Comparison of ENCODE assay signal across 8 mouse cellular contexts in genomic region chr8:71633981-71634667, GRCm38 (mm10). TPM values are rescaled to one million over a fixed set of nuclear protein-coding genes. Genes with fewer than 3 reads are reported as not detected.
DNase-seq lines count a peak whose midpoint lies in the region; ATAC-seq and TF ChIP-seq lines count a peak whose summit lies in the region.

No protein-coding gene starts in this region.

- H3K4me1 ChIP-seq in heart, embryonic 15.5 days (replicated peaks): peaks cover 14% of the 10 kb centered on the region
- peaks cover 12% of the 10 kb centered on the region; the same call in 1 of the 2 replicates for H3K4me1 ChIP-seq in kidney, postnatal 0 days (replicated peaks; ENCODE audit: insufficient read depth, low read length)
- peaks cover 3% of the 10 kb centered on the region; the same call in 1 of the 2 replicates for H3K4me1 ChIP-seq in stomach, embryonic 14.5 days (ENCODE audit: control insufficient read depth, insufficient read depth, low read length)

- no peaks in the 10 kb centered on the region for H3K36me3 ChIP-seq in heart, embryonic 15.5 days
- no peaks in the 10 kb centered on the region for H3K36me3 ChIP-seq in kidney, postnatal 0 days (ENCODE audit: insufficient read depth, low read length)
- no peaks in the 10 kb centered on the region for H3K36me3 ChIP-seq in stomach, embryonic 14.5 days (ENCODE audit: control insufficient read depth, insufficient read depth, low read length)

- peak overlapping the region; percentile 48 for H3K4me2 ChIP-seq in heart, embryonic 15.5 days
- peak overlapping the region; percentile 31 for H3K4me2 ChIP-seq in kidney, postnatal 0 days (ENCODE audit: low read length)
- H3K4me2 ChIP-seq in stomach, embryonic 14.5 days (replicated peaks; ENCODE audit: low read depth, low read length): peak overlapping the region; percentile 33

- peak; percentile 58 for DNase-seq in left cerebral cortex, postnatal 4 days
- DNase-seq in left cerebral cortex, adult 18-20 months (ENCODE audit: low spot score in 2 of 2): no peak
- DNase-seq in cerebellum, postnatal 25 days: peak; percentile 45 to 58
- peak; percentile 61 for DNase-seq in kidney, postnatal 0 days (ENCODE audit: low spot score)
- DNase-seq in lung, postnatal 4 days: peak; percentile 54 to 69
- DNase-seq in layer of hippocampus, postnatal 25 days (ENCODE audit: extremely low spot score in 1 of 2, low spot score in 1 of 2): no peak

- no peak overlapping the region for H3K9ac ChIP-seq in heart, embryonic 15.5 days
- no peak overlapping the region for H3K9ac ChIP-seq in kidney, postnatal 0 days (ENCODE audit: low read depth, low read length)
- H3K9ac ChIP-seq in stomach, embryonic 14.5 days (replicated peaks; ENCODE audit: low read depth, low read length): no peak overlapping the region

- H3K27ac ChIP-seq in heart, embryonic 15.5 days: no peak overlapping the region
- no peak overlapping the region for H3K27ac ChIP-seq in kidney, postnatal 0 days
- H3K27ac ChIP-seq in stomach, embryonic 14.5 days (ENCODE audit: low read length): no peak overlapping the region

- no peak for TF ChIP-seq CTCF in kidney, postnatal 0 days (IDR thresholded peaks at IDR 0.05; ENCODE audit: low read depth)

- no peak for ATAC-seq in heart, embryonic 15.5 days (replicated peaks; ENCODE audit: insufficient number of reproducible peaks, insufficient read depth, low FRiP score, low read depth)
- no peak for ATAC-seq in kidney, postnatal 0 days (replicated peaks; ENCODE audit: low FRiP score, low read depth)
- ATAC-seq in stomach, embryonic 14.5 days (ENCODE audit: insufficient number of reproducible peaks, insufficient read depth, low FRiP score, low read depth): no peak

- intact Hi-C loops in left cerebral cortex, postnatal 4 days (cut with DNase I): no loop called here

- H3K9me3 ChIP-seq in heart, embryonic 15.5 days (replicated peaks): peaks cover 7% of the 10 kb centered on the region; the same call in 1 of the 2 replicates
- H3K9me3 ChIP-seq in kidney, postnatal 0 days (replicated peaks; ENCODE audit: low read length): no peaks in the 10 kb centered on the region
- peaks cover 8% of the 10 kb centered on the region; the same call in 1 of the 2 replicates for H3K9me3 ChIP-seq in stomach, embryonic 14.5 days (ENCODE audit: control insufficient read depth, low read depth, low read length)

- 3% methylated on average over 26 of the region's 26 CpGs for WGBS in heart, embryonic 15.5 days
- WGBS in kidney, postnatal 0 days: 3% methylated on average over 26 of the region's 26 CpGs
- WGBS in stomach, embryonic 14.5 days: 3% methylated on average over 26 of the region's 26 CpGs

- peak overlapping the region; percentile 22 for H3K4me3 ChIP-seq in heart, embryonic 15.5 days
- H3K4me3 ChIP-seq in kidney, postnatal 0 days (replicated peaks; ENCODE audit: low read depth, low read length): 0 out of 2 replicates have a peak overlapping the region, but pooled peaks have one; percentile 1
- peak overlapping the region; percentile 12; the same call in 1 of the 2 replicates for H3K4me3 ChIP-seq in stomach, embryonic 14.5 days (ENCODE audit: low read depth, low read length)

- peaks cover 61% of the 10 kb centered on the region for H3K27me3 ChIP-seq in heart, embryonic 15.5 days
- no peaks in the 10 kb centered on the region for H3K27me3 ChIP-seq in kidney, postnatal 0 days (ENCODE audit: insufficient read depth, low read length)
- H3K27me3 ChIP-seq in stomach, embryonic 14.5 days (ENCODE audit: control insufficient read depth, insufficient read depth, low read length): no peaks in the 10 kb centered on the region

RNA-seq across cellular contexts. Expression of gene Colgalt1, which starts 23.3 kb away (rescaled TPM):
- 10 to 100 TPM; 88.2 to 88.6 TPM for total RNA-seq in left cerebral cortex, postnatal 4 days (2021)
- total RNA-seq in left cerebral cortex, adult 18-20 months (2021): 10 to 100 TPM; 46.9 to 49.8 TPM
- polyA plus RNA-seq in heart, embryonic 15.5 days (2015; fragmentation: Nextera tagmentation; extraction: Ambion mirVana): 50.4 and 64.5 TPM in 2 replicates
- polyA plus RNA-seq in kidney, postnatal 0 days (2015; fragmentation: Nextera tagmentation; extraction: Ambion mirVana): 64.1 and 66.2 TPM in 2 replicates
- polyA plus RNA-seq in stomach, embryonic 14.5 days (2014; fragmentation: Nextera tagmentation; extraction: Ambion mirVana): 87.6 and 89.1 TPM in 2 replicates
- total RNA-seq in layer of hippocampus, postnatal 25 days (2021): 10 to 100 TPM; 56.7 to 58.7 TPM

RNA-seq across cellular contexts. Expression of gene Fam129c, which starts 36.7 kb away (rescaled TPM):
- total RNA-seq in left cerebral cortex, postnatal 4 days (2021): 1 to 10 TPM; 7.9 to 8.0 TPM
- total RNA-seq in left cerebral cortex, adult 18-20 months (2021): 1 to 10 TPM; 1.9 to 4.8 TPM
- 2.1 and 3.1 TPM in 2 replicates for polyA plus RNA-seq in heart, embryonic 15.5 days (2015; fragmentation: Nextera tagmentation; extraction: Ambion mirVana)
- polyA plus RNA-seq in kidney, postnatal 0 days (2015; fragmentation: Nextera tagmentation; extraction: Ambion mirVana): 2.5 and 2.8 TPM in 2 replicates
- polyA plus RNA-seq in stomach, embryonic 14.5 days (2014; fragmentation: Nextera tagmentation; extraction: Ambion mirVana): 3.4 and 4.5 TPM in 2 replicates
- 1 to 10 TPM; 2.7 to 4.3 TPM for total RNA-seq in layer of hippocampus, postnatal 25 days (2021)

RNA-seq across cellular contexts. Expression of gene Unc13a, which starts 37.4 kb away (rescaled TPM):
- total RNA-seq in left cerebral cortex, postnatal 4 days (2021): 100 to 1,000 TPM; 204 to 221 TPM
- total RNA-seq in left cerebral cortex, adult 18-20 months (2021): 100 to 1,000 TPM; 267 to 296 TPM
- polyA plus RNA-seq in heart, embryonic 15.5 days (2015; fragmentation: Nextera tagmentation; extraction: Ambion mirVana): 0.49 and 0.75 TPM in 2 replicates
- 0.50 and 0.60 TPM in 2 replicates for polyA plus RNA-seq in kidney, postnatal 0 days (2015; fragmentation: Nextera tagmentation; extraction: Ambion mirVana)
- 1.4 and 1.7 TPM in 2 replicates for polyA plus RNA-seq in stomach, embryonic 14.5 days (2014; fragmentation: Nextera tagmentation; extraction: Ambion mirVana)
- total RNA-seq in layer of hippocampus, postnatal 25 days (2021): 100 to 1,000 TPM; 235 to 291 TPM

RNA-seq across cellular contexts. Expression of gene Jak3, which starts 42.0 kb away (rescaled TPM):
- 1 to 10 TPM; 4.5 to 5.5 TPM for total RNA-seq in left cerebral cortex, postnatal 4 days (2021)
- 1 to 10 TPM; 4.8 to 5.0 TPM for total RNA-seq in left cerebral cortex, adult 18-20 months (2021)
- 6.9 and 11.4 TPM in 2 replicates for polyA plus RNA-seq in heart, embryonic 15.5 days (2015; fragmentation: Nextera tagmentation; extraction: Ambion mirVana)
- 5.3 TPM in 2 replicates for polyA plus RNA-seq in kidney, postnatal 0 days (2015; fragmentation: Nextera tagmentation; extraction: Ambion mirVana)
- polyA plus RNA-seq in stomach, embryonic 14.5 days (2014; fragmentation: Nextera tagmentation; extraction: Ambion mirVana): 5.4 and 6.0 TPM in 2 replicates
- 1 to 10 TPM; 4.9 to 5.6 TPM for total RNA-seq in layer of hippocampus, postnatal 25 days (2021)

RNA-seq across cellular contexts. Expression of gene Pgls, which starts 42.1 kb away (rescaled TPM):
- 10 to 100 TPM; 85.7 to 97.3 TPM for total RNA-seq in left cerebral cortex, postnatal 4 days (2021)
- 10 to 100 TPM; 31.1 to 31.3 TPM for total RNA-seq in left cerebral cortex, adult 18-20 months (2021)
- polyA plus RNA-seq in heart, embryonic 15.5 days (2015; fragmentation: Nextera tagmentation; extraction: Ambion mirVana): 159 and 171 TPM in 2 replicates
- 279 and 296 TPM in 2 replicates for polyA plus RNA-seq in kidney, postnatal 0 days (2015; fragmentation: Nextera tagmentation; extraction: Ambion mirVana)
- 258 and 266 TPM in 2 replicates for polyA plus RNA-seq in stomach, embryonic 14.5 days (2014; fragmentation: Nextera tagmentation; extraction: Ambion mirVana)
- total RNA-seq in layer of hippocampus, postnatal 25 days (2021): 10 to 100 TPM; 36.3 to 38.9 TPM

Comparison
In these comparisons a context has a peak if more than half of its experiments do, and no peak if none do; other contexts are left out.
1. DNase-seq: peak in left cerebral cortex, postnatal 4 days (single experiment), cerebellum, postnatal 25 days (2 of 2), kidney, postnatal 0 days (single experiment) and lung, postnatal 4 days (2 of 2); none in left cerebral cortex, adult 18-20 months (0 of 2) and layer of hippocampus, postnatal 25 days (0 of 2).
2. Peak in every context shown above with its lines, with median percentiles within 50 percentile points of each other: H3K4me2 ChIP-seq and H3K4me3 ChIP-seq.